Mouse (Mus musculus) gastrocnemius, postnatal 10 days (tissue): ENCODE measurements around the gene Sept1. TPM values are rescaled to one million over a fixed set of nuclear protein-coding genes. Genes with fewer than 3 reads are reported as not detected.
"Not testable (repeated sequence)": the region's sequence is repeated elsewhere in the genome, so short reads cannot be mapped to it uniquely, and the experiment has no call there.

Experiments
- DNase-seq: peaks from one replicate; pipeline ENCODE4 v3.0.0; 2021; ENCODE audit warnings: mixed read lengths
- total RNA-seq, 2 experiments: library from RNA; stranded (reverse); gene quantifications; 2 replicates each; pipeline ENCODE4 v1.2.3; 2021

The Sept1 gene
- total RNA-seq, 2 experiments from 2014 or later = 6.9 to 7.5 TPM

DNA sequence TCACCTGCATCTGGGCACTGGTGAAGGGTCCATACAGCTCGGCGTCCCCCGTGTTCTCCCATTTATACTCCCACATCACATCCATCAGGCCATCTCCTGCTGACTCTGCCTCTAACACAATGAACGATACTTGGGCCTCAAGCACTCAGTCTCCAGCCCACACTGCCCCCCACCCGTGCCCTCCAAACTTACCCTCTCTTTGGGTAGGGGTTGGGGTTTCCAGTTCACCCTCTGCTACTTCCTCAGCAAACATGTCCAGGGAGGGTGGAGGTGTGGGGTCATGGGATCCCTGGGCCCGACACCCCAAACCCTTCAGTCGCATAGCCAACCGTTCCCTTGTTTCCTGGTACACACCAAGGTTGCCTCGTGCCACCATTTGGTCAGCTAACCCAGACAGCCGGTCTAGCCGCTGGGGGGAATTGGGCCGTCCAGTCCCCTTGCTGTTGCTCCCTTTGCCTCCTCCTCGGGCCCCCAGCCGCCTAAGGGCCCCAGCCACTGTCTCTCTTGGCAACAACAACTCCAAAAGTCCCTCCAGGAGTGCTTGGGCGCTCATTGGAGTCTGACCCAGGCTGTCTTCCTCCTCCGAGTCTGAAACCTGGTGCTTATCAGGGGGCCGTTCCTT lies 38.8 kb downstream of the Sept1 start:
- no peak for DNase-seq

DNA sequence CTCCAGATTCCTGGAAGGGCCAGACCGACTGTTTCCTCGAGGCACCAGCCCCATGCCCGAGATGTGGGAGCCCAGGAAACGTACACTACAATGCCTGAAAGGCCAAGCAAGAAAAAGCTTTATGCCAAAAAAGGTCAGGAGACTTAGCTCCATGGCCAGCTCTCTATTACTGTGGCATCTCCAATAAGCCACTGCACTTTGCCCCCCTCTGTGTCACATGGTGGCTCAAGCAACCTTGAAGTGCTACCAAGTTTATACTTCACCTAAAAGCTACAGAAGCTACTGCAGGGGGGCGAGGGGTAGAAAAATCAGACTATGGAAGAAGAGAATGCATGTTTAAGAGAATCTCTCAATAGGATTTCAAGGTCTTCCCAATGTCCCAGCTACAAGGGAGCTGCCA lies 39.9 kb downstream of the Sept1 start:
- no peak for DNase-seq

DNA sequence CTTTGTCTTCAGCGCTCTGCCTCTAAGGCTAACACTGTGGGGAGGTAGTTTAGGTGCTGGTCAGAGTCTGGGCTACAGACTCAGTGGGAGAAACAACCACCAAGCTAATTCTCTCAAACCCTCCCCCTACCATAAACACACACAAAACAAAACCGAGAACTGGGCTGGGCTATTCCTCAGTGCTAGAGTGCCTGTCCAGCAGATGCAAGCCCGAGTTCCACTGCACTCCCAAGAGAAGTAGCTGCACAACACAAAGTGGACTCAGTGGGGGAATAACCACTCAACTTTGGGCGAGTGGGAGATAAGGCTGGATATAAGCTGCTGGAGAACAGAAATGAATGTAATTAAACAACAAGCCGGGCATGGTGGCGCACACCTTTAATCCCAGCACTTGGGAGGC lies 42.3 kb downstream of the Sept1 start:
- DNase-seq = no peak

DNA sequence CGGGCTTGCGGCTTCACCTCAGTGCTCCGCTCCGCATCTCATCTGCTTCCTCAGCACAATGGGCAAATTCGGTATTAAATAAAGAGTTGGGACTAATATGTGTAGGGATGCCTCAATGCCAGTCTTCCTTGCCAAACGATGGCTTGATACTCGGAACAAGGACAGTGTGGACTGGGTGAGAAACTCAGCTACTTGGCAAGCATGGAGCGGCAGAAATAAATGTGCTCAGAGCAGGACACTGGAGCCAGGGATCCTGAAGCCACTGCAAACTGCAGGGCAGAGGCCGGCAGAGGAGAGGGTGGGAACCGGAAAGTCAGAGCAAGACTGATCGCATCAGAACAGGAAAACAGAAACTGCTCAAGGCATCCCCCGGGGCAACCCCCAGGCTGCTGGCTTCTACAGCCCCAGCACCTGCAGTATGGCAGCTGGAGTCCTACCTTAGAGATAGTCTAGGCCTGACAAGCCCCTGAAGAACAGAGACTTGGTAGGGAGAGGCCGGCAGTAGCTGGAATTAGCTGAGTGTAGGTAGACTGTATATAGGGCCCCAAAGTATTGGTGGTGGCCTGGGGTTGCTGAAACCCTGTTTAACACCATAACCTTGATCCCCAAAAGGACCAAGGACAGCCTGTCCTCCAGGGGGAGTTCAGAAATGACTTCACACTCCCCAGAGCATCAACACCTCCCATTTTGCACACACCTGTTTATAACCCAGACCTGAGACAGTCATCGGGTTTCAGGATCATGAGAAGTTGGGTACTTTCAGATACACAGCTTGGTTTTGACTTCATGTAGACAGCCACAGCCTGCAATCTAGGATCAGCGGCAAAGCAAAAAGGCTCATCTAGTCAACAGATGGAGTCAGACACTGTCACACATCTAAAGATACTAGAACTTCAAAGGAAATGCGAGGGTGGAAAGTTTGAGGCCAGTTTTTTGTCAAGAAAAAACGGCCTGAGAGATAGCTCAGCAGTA lies 44.3 kb downstream of the Sept1 start:
- no peak for DNase-seq

DNA sequence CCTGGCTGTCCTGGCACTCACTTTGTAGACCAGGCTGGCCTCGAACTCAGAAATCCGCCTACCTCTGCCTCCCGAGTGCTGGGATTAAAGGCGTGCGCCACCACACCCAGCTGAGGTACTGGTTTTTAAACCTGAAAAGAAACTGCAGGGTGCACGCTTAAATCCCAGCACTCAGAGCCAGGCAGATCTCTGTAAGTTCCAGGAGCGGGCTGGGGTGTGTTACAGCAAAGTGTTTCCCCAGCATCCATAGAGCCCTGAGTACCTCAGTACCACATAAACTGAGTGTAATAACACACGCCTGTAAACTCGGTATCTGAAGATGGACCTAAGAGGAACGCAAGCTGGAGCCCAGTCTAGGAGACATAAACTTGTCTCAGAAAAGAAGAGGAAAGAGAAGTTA lies 45.6 kb downstream of the Sept1 start:
- no peak for DNase-seq

DNA sequence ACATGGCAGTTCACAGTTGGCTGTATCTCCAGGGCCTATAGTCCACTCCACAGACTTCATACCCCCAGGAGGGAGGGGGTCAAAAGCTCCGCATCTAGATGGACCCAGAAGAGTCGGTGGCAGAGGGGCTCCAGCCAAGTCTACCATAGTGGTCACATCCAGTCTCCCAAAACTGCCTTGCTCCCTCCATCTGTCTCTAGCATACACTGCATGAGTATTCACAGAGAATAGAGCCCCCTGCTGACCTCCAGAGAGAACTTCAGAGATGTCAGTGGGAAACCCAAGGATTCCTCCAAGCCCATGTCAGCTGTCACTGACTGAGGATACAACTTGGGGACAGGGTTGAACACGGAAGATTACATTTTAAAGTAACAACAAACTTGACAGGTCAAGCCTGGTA lies 47.3 kb downstream of the Sept1 start:
- no peak for DNase-seq

DNA sequence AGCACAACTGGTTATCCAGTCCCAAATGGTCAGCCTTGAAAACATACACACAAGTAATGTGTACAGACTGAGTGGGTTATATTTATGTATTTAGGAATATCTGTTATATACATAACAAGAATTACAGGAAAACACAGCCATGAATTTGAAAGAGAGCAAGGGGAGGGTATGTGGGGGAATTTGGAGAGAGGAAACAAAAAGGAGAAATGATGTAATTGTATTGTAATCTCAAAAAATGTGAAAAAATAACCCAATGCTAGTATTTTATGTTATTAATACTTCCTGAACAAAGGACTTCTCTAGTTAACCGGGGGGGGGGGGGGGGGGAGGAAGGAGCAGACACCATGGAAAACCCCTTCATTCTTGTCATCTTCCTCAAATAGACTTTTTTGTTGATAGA lies 48.2 kb downstream of the Sept1 start:
- DNase-seq = no peak

DNA sequence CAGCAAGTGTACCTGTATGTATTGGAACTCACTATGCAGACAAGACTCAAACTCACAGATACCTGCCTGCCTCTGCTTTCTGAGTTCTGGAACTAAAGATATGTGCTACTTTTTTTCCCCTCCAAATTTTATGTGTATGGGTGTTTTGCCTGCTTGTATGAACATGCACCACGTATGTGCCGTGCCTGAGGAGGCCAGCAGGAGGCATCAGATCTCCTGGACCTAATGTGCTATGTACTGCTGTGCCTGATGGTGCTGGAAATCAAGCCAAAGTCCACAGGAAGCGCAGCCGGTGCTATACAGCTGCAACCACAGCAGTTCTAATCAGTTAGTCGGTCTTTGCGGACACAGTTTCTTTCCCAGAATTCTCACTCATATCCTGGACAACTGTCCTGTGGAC lies 49.1 kb downstream of the Sept1 start:
- peak; percentile 19 for DNase-seq

DNA sequence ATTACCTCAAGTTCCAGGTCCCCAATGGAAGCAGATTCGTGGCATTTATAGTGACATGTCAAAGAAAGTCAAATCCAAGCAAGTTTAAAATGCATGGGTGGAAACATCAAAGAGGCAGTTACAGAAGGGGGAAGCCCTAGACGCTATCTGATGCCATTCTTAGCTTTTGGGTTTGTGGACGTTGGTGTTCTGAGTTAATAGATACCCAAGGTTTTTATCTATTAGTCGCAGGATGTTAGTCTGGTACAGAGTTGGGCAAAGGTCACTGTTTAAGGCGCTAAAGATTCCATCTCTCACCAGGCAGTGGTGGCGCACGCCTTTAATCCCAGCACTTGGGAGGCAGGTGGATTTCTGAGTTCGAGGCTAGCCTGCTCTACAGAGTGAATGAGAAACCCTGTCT lies 49.6 kb downstream of the Sept1 start:
- no peak for DNase-seq

DNA sequence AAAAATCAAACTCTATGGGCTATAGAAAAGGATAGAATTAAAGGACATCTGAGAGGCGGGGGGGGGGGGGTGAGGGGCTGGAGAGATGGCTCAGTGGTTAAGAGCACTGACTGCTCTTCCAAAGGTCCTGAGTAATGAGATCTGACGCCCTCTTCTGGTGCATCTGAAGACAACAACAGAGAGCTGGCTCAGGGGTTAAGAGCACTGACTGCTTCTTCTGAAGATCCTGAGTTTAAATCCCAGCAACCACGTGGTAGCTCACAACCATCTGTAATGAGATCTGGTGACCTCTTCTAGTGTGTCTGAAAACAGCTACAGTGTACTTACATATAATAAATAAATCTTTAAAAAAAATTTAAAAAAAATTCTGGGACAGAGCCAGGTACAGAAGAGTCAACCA lies 51.2 kb downstream of the Sept1 start:
- not testable (repeated sequence) for DNase-seq

DNA sequence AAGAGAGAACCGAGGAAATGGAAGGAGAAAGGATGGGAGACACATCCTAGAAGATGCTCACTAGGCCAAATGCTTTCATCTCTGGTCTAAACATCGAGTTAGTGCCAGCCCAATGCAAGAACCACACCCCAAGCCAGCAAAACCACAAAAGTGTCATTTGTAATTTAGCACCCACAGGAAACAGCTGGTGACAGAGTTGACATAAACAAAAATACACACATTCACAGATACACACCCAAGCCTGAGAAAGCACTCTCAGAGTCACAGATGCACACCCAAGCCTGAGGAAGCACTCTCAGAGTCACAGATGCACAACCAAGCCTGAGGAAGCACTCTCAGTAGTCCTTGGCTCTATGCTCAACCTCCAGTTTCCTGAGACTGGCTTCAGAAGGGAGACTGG lies 52.1 kb downstream of the Sept1 start:
- DNase-seq = no peak

DNA sequence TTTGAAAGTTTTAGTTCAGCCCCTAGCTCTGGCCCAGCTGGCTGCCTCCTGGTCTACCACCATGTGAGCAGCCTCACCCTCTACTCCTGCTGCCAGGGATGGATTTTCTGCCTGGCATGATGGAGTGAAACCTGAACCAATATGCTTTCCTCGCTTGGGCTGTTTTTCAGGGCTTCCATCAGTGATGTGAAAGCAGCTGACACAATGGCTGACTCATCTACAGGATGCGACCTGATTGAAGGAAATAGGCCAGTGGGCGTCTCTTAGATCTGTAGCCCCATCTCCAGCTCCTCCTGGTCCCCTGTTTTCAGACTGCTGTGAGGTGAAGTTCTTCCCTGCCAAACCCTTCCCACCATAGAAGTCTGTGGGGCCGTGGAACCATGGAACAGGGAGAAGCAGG lies 56.0 kb downstream of the Sept1 start:
- no peak for DNase-seq

DNA sequence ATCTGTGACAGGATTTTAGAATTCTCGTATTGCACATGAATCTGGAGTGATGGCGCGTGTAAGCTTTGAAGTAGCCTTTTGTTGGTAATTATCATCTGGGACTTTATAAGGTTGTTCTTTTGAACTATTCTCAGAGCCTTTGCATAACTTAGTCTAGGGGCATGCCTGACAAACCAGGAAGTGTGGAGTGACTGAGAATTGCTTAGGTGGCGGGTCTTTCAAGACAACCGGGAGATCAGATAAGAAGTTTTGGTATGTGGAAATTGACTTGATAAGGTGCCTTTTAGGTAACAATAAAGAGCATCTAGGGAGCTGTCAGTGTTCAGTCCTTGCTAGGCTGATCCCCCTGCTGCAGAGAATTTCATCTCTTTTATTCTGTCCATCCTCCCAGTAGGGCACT lies 66.4 kb downstream of the Sept1 start:
- no peak for DNase-seq

DNA sequence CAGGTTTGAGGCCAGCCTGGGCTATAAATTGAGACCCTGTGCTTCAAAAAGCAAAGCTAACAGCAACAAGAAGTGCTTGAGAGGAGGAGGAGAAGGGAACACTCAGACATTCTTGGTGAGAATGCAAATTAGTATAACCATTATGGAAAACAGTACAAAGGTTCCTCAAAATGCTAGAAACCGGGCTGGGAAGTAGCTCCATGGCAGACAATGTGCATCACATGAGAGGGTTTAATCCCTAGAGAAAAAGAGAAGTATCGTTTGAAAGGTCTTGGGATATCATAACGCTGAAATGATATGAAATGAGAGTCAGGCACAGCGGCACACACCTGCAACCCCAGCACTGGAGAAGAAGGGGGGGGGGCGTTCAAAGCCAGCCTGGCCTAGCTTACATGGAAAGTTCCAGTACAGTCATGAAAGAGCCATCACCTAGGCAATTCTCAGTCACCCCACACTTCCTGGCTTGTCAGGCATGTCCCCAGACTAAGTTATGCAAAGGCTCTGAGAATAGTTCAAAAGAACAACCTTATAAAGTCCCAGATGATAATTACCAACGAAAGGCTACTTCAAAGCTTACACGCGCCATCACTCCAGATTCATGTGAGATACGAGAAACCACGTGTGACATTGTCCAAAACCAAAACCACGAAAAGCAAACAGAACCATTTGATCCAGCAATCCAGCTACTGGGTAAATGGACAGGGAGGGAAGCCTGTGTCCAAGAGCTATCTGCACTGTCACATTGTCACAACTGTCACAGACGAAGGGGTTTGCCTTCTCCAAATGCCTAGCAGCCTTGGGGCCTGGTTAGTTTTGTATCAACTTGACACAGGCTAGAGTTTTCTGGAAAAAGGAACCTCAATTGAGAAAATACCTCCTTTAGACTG lies 67.1 kb downstream of the Sept1 start:
- no peak for DNase-seq

Other genes starting within 250 kb of the Sept1 start
- 10 to 100 TPM; 23.3 to 28.3 TPM for gene Mvp, start 218.5 kb downstream of the Sept1 start, total RNA-seq
- gene Pagr1b, start 216.6 kb downstream of the Sept1 start, total RNA-seq = 1 to 10 TPM in 1 of 2 experiments, not detected in 1; 1.5 TPM
- 1 to 10 TPM; 2.5 to 8.2 TPM for gene Pagr1a, start 215.8 kb downstream of the Sept1 start, total RNA-seq
- 10 to 100 TPM; 17.5 to 23.1 TPM for gene Gm42742, start 212.0 kb downstream of the Sept1 start, total RNA-seq
- 1 to 10 TPM; 1.9 to 4.6 TPM for gene Prrt2, start 211.9 kb downstream of the Sept1 start, total RNA-seq
- gene Maz, start 206.1 kb downstream of the Sept1 start, total RNA-seq = 10 to 100 TPM; 75.6 to 92.8 TPM
- gene Kif22, start 190.7 kb downstream of the Sept1 start, total RNA-seq = 10 to 100 TPM; 10.8 to 12.5 TPM
- gene Zg16, start 145.8 kb downstream of the Sept1 start, total RNA-seq = not detected
- 1 to 10 TPM in 1 of 2 experiments, under 1 TPM in 1; 0.59 to 2.1 TPM for gene AI467606, start 141.8 kb downstream of the Sept1 start, total RNA-seq
- 1 to 10 TPM; 1.9 to 2.3 TPM for gene Qprt, start 110.9 kb downstream of the Sept1 start, total RNA-seq
- gene Spn, start 95.3 kb downstream of the Sept1 start, total RNA-seq = under 1 TPM; 0.16 to 0.86 TPM
- gene Cd2bp2, start 37.1 kb downstream of the Sept1 start, total RNA-seq = 10 to 100 TPM; 36.7 to 41.1 TPM
- gene Tbc1d10b, start 24.7 kb downstream of the Sept1 start, total RNA-seq = 10 to 100 TPM; 38.6 to 45.1 TPM
- over 10,000 TPM; 46,059 to 51,168 TPM for gene Mylpf, start 24.2 kb downstream of the Sept1 start, total RNA-seq
- gene Zfp553, start 69 bp downstream of the Sept1 start, total RNA-seq = 1 to 10 TPM; 5.5 to 7.3 TPM
- 10 to 100 TPM; 18.6 to 20.9 TPM for gene Zfp771, start 11.1 kb upstream of the Sept1 start, total RNA-seq
- 10 to 100 TPM; 33.9 to 38.6 TPM for gene Dctpp1, start 27.6 kb upstream of the Sept1 start, total RNA-seq
- gene Sephs2, start 40.9 kb upstream of the Sept1 start, total RNA-seq = 10 to 100 TPM; 19.5 to 20.5 TPM
- 1 to 10 TPM in 1 of 2 experiments, under 1 TPM in 1; 0.75 to 1.5 TPM for gene Itgal, start 63.1 kb upstream of the Sept1 start, total RNA-seq
- gene Zfp768, start 112.5 kb upstream of the Sept1 start, total RNA-seq = 10 to 100 TPM; 23.0 to 28.7 TPM
- 1 to 10 TPM; 3.6 to 5.1 TPM for gene Zfp747, start 142.9 kb upstream of the Sept1 start, total RNA-seq
- gene 9130019O22Rik, start 154.0 kb upstream of the Sept1 start, total RNA-seq = 1 to 10 TPM; 1.7 to 2.7 TPM
- 1 to 10 TPM; 2.9 to 3.7 TPM for gene E430018J23Rik, start 160.5 kb upstream of the Sept1 start, total RNA-seq
- 1 to 10 TPM; 2.8 to 4.3 TPM for gene Zfp764, start 173.7 kb upstream of the Sept1 start, total RNA-seq
- gene Zfp688, start 188.9 kb upstream of the Sept1 start, total RNA-seq = 1 to 10 TPM; 3.2 to 4.5 TPM
- 1 to 10 TPM; 1.8 to 1.9 TPM for gene Zfp689, start 216.0 kb upstream of the Sept1 start, total RNA-seq
- 10 to 100 TPM; 16.2 to 25.3 TPM for gene Prr14, start 226.5 kb upstream of the Sept1 start, total RNA-seq
- gene Fbrs, start 246.1 kb upstream of the Sept1 start, total RNA-seq = 10 to 100 TPM; 29.5 to 35.8 TPM